Mouse (Mus musculus): ENCODE measurements around the gene Prickle2.

Prickle2 gene

GRCm38 (mm10) chr6:92517002-92517401 is 189.0 kb downstream of the Prickle2 start:
- no peak for DNase-seq (ENCODE audit: low read depth)

GRCm38 (mm10) chr6:92512001-92512400 is 194.0 kb downstream of the Prickle2 start:
- DNase-seq (ENCODE audit: low read depth): no peak

GRCm38 (mm10) chr6:92509712-92510111 is 196.2 kb downstream of the Prickle2 start:
- DNase-seq (ENCODE audit: low read depth): peak; percentile 1

GRCm38 (mm10) chr6:92506276-92506675 is 199.7 kb downstream of the Prickle2 start:
- no peak for DNase-seq (ENCODE audit: low read depth)

GRCm38 (mm10) chr6:92499449-92499848 is 206.5 kb downstream of the Prickle2 start:
- DNase-seq (ENCODE audit: low read depth): no peak

GRCm38 (mm10) chr6:92498574-92498973 is 207.4 kb downstream of the Prickle2 start:
- no peak for DNase-seq (ENCODE audit: low read depth)

- no peak for DNase-seq (ENCODE audit: low read depth)
Measured at GRCm38 (mm10) chr6:92497279-92497678, 208.7 kb downstream of the Prickle2 start.

- no peak for DNase-seq (ENCODE audit: low read depth)
Measured at GRCm38 (mm10) chr6:92495500-92495899, 210.5 kb downstream of the Prickle2 start.

- DNase-seq (ENCODE audit: low read depth): no peak
Measured at GRCm38 (mm10) chr6:92481690-92481956, 224.3 kb downstream of the Prickle2 start.

- no peak for DNase-seq (ENCODE audit: low read depth)
Measured at GRCm38 (mm10) chr6:92480941-92481689, 224.8 kb downstream of the Prickle2 start.

- no peak for DNase-seq (ENCODE audit: low read depth)
Measured at GRCm38 (mm10) chr6:92478612-92479011, 227.3 kb downstream of the Prickle2 start.

GRCm38 (mm10) chr6:92477621-92478020 is 228.3 kb downstream of the Prickle2 start:
- peak; percentile 35 for DNase-seq (ENCODE audit: low read depth)

GRCm38 (mm10) chr6:92469456-92469855 is 236.5 kb downstream of the Prickle2 start:
- DNase-seq (ENCODE audit: low read depth): no peak

GRCm38 (mm10) chr6:92468892-92469291 is 237.1 kb downstream of the Prickle2 start:
- no peak for DNase-seq (ENCODE audit: low read depth)

GRCm38 (mm10) chr6:92468383-92468791 is 237.6 kb downstream of the Prickle2 start:
- no peak for DNase-seq (ENCODE audit: low read depth)

- DNase-seq (ENCODE audit: low read depth): no peak
Measured at GRCm38 (mm10) chr6:92467343-92467742, 238.6 kb downstream of the Prickle2 start.

- DNase-seq (ENCODE audit: low read depth): no peak
Measured at GRCm38 (mm10) chr6:92465666-92466065, 240.3 kb downstream of the Prickle2 start.

- DNase-seq (ENCODE audit: low read depth): no peak
Measured at GRCm38 (mm10) chr6:92464781-92465337, 241.1 kb downstream of the Prickle2 start.

- no peak for DNase-seq (ENCODE audit: low read depth)
Measured at GRCm38 (mm10) chr6:92463768-92464167, 242.2 kb downstream of the Prickle2 start.

GRCm38 (mm10) chr6:92460750-92461149 is 245.2 kb downstream of the Prickle2 start:
- no peak for DNase-seq (ENCODE audit: low read depth)

- DNase-seq (ENCODE audit: low read depth): no peak
Measured at GRCm38 (mm10) chr6:92458026-92458425, 247.9 kb downstream of the Prickle2 start.

GRCm38 (mm10) chr6:92451421-92451820 is 254.5 kb downstream of the Prickle2 start:
- no peak for DNase-seq (ENCODE audit: low read depth)

- no peak for DNase-seq (ENCODE audit: low read depth)
Measured at GRCm38 (mm10) chr6:92449956-92450355, 256.0 kb downstream of the Prickle2 start.

- no peak for DNase-seq (ENCODE audit: low read depth)
Measured at GRCm38 (mm10) chr6:92446662-92447061, 259.3 kb downstream of the Prickle2 start.

Measured in 416B (cell line).